Mouse (Mus musculus) megakaryocyte-erythroid progenitor cell, adult 5 weeks (primary cell): ENCODE data around the gene 2900092C05Rik. TPM values are rescaled to one million over a fixed set of nuclear protein-coding genes. Genes with fewer than 3 reads are reported as not detected.

Experiments used
- polyA plus RNA-seq: library from polyadenylated mRNA; stranded (reverse); fragments of >175 nt; gene quantifications from 2 replicates; pipeline ENCODE4 v1.2.3, GENCODE M21; 2012

2900092C05Rik gene
- not detected in 2 replicates for polyA plus RNA-seq

GRCm38 (mm10) chr7:12512217-12512616, at the start of gene 2900092C05Rik:
2900092C05Rik (plus strand) TSS chr7:12512517.

GRCm38 (mm10) chr7:12478158-12479008, 33.9 kb upstream of the 2900092C05Rik start, which contains the start of gene Zfp606:
Zfp606 (plus strand) TSS chr7:12478293.

Other genes starting within 250 kb of the 2900092C05Rik start
- gene Vmn1r81, start 244.2 kb upstream of the 2900092C05Rik start, polyA plus RNA-seq, result 0.01 TPM in 1 of 2 replicates, not detected in the other
- 0.01 TPM in 1 of 2 replicates, not detected in the other for gene Vmn1r82, start 212.1 kb upstream of the 2900092C05Rik start, polyA plus RNA-seq
- gene Vmn1r83, start 183.0 kb upstream of the 2900092C05Rik start, polyA plus RNA-seq, result not detected in 2 replicates
- gene Vmn1r84, start 143.2 kb upstream of the 2900092C05Rik start, polyA plus RNA-seq, result 0.10 TPM in 1 of 2 replicates, not detected in the other
- gene Zfp551, start 89.8 kb upstream of the 2900092C05Rik start, polyA plus RNA-seq, result 0.14 and 0.17 TPM in 2 replicates
- gene Zfp606, start 34.2 kb upstream of the 2900092C05Rik start, polyA plus RNA-seq, result 1.9 and 2.1 TPM in 2 replicates
- gene Vmn2r53, start 96.3 kb downstream of the 2900092C05Rik start, polyA plus RNA-seq, result under 0.01 and 0.01 TPM in 2 replicates
- gene Vmn2r54, start 127.8 kb downstream of the 2900092C05Rik start, polyA plus RNA-seq, result not detected in 2 replicates
- 0.03 TPM in 1 of 2 replicates, not detected in the other for gene Vmn2r55, start 172.5 kb downstream of the 2900092C05Rik start, polyA plus RNA-seq
- 0.01 TPM in 1 of 2 replicates, not detected in the other for gene Vmn2r56, start 222.5 kb downstream of the 2900092C05Rik start, polyA plus RNA-seq